Mouse (Mus musculus) granulocyte monocyte progenitor cell, adult 5-6 weeks (primary cell): ENCODE measurements around the gene Hunk. TPM values are rescaled to one million over a fixed set of nuclear protein-coding genes. Genes with fewer than 3 reads are reported as not detected.

ENCODE experiments used
- ATAC-seq: replicated peaks from 2 replicates; pipeline ENCODE4 v1.8.0; 2016; ENCODE audit warnings: mild to moderate bottlenecking, moderate TSS enrichment, inconsistent platforms; ENCODE audit not compliant: poor library complexity, severe bottlenecking
- total RNA-seq, 2 experiments: library from RNA; stranded (forward) in 1 of 2; stranded (reverse) in 1 of 2; fragments of 200-712, 200-1000 nt in 1 of 2; fragments of >200 nt in 1 of 2; fragmentation: Nextera tagmentation in 1 of 2; gene quantifications; 2 replicates each; pipeline ENCODE4 v1.2.3; 2014 to 2017

Gene Hunk
- total RNA-seq, 2 experiments from 2014 or later = not detected

DNA sequence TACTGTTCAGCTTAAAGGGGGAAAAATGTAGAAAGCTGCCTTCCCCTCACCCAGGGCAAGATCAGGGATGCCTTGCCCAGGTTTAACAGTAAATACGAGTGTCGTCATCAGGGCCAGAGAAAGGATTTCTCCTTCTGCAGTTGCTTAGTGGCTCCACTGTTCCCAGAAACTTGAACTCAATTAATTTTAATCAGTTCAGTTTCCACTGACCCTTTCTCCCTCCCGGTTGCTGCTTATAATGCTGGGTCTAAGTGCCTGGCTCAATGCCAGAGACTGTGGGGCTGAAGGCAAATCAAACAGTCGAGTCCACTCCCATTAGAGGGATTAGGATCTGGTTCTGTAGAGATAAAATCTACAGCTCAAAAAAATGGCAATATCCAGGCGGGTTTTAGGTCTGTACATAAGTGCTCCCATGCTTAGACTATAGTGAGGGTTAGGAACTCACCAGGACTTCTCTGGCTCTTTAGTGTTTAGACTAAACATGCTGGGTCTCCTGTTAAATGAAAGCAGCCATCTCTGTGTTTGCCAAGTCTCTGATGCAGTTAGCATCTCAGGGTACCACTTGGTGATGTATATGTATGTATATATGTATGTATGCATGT lies 106.2 kb downstream of the Hunk start:
- ATAC-seq = no peak

DNA sequence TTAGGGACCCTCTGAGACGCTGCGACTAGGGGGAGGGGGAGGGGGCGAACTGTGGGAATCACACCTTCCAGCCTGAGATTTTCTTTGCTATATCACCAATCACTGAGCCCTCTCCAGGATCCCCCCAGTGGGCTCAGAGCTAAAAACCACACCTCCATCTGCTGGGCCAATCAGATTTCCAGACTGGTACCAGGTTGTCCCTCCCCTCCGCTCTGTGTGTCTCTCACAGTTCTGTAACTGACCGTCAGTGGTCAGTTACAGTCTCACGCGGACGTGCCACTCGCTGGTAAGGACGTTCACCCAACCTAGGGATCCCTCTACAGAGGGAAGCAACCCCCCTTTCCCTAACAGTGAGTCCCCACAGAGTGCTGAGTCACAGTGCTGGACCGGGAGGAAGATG lies 111.1 kb downstream of the Hunk start:
- ATAC-seq = peak; percentile 25; the same call in 1 of the 2 replicates

DNA sequence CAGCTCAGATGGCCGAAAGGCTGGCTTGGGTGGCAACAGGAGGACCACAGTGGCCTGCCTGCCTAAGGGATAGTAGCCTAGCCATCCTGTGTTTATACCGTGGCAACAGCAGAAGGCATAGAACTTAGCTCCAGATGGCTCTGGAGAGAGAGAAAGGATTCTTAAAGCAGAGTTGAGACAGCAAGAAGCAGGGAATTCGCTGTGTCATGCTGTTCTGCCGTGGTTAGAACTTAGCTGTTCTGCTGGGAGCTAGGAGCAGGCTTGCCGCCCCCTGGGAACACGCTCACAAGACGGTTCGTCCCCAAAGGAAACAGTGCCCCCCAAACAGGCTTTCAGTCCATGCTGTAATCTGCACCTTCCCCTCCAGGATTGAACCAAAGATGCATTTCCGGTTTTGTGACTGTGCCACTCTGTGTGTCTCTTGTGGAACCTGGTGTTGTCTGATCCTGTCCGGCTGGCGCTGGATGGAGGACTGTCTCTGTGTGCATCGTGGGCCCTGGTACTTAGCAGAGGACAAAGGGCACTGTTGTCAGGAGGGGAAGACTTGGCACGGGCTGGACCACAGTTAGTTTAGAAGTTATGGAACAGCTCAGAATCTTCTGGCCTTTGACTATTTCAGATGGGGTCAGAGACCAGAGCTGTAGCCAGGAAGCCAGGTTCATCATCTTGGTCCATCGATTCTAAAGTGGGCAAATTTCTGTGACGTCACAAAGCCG lies 112.1 kb downstream of the Hunk start:
- ATAC-seq = no peak

DNA sequence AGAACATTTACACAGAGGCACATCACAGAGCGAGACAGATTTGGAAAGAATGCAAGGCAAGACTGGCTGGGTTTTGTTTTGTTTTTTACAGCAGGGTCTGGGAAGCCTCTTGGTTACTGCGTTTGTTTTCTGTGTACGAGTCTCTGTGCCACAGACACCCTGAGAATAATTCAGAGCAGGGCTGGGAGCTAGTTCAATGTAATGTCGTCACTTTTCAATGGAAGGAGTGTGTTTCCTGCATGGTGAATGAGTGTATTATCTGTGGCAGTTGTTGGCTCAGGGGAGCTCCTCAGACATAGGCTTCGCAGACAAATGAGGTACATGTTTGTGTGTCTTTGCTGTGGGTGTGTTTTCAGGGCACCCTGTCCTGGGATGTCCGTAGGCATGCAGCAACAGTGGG lies 115.0 kb downstream of the Hunk start:
- ATAC-seq = no peak

DNA sequence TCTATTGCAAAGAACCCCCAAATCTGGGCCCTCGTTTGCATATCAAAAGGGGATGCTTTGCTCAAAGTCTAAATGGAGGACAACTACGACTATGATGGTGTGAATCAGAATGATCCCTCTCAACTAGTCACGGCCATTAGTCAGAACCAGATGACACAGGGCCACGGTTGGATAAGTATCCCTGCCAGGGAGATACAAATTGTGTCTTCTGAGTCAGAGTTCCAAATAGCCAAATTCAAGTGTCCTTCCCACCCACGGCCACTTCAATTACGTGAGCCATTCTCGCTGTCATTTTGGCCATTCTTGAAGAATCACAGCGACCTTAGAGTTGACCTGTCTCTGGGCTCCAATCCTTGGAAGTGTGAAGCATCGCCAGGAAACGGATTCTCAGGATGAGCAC lies 119.4 kb downstream of the Hunk start:
- no peak for ATAC-seq

DNA sequence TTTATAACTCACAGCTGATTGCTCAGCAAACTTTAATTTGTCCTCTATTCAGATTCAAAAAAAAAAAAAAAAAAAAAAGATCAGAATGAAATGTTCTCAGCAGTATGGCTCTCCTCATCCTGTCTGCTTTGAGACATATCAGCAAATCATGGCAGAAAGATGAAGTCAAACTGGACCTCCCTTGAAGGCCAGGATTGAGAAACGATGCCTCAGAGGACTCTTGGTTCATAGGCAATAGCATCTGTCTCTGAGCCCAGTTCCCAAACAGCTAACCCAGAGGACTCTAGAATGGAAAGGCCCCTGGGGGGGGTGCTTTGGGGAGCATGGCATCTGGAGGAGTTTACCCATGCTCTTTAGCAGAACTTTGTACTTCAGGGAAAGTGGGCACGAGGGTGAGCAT lies 119.9 kb downstream of the Hunk start:
- ATAC-seq = no peak

DNA sequence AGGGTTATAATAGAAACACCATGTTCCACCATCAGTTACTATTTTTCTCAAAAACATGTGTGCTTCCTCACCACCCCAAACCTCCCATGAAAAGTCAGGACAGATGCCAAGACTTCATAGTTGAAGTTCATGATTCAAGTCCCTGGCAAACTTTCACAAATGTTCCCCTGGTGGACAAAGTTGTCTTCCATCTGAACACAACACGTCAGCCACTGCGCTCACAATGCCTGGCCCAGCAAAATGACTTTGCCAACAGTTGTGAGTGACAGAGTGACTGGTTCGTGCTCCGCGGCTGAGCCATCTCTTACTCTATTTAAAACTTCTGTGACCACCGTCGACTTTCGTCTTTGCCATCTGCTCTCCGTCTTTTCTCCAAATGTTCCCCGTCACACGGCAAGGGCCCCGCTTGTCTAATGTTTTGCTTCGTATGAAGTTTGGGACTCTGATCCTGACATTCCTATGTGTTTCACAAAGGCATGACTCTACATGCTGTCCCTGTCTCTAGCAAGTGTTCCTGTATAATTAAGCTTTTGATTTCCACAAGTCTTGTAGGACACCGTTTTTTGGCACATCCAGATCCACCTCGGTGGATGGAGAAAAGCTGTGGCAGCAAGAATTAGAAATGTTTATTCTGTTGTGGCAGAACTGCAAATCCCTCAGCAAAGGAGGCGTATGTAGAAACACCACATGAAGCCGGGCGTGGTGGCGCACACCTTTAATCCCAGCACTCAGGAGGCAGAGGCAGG lies 125.9 kb downstream of the Hunk start:
- ATAC-seq = no peak

DNA sequence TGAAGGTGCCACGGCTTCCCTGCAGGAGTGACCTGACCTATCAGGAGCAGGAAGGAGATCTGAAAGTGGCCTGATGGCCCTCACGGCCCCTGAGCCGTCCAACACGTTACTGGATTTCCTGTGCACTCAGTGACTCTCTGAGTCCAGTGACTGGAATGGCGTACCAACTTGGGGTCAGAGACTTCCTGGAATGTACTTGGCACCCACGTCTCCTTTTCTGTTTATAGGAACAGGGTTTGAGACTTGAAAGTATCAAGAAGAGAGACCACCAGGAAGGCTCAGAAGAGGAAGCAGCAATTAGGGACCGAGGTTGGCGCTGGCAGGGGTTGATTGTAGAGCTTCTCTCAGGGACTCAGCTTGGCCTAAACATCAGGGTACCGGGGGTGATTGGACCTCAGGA lies 131.2 kb downstream of the Hunk start:
- ATAC-seq = no peak

DNA sequence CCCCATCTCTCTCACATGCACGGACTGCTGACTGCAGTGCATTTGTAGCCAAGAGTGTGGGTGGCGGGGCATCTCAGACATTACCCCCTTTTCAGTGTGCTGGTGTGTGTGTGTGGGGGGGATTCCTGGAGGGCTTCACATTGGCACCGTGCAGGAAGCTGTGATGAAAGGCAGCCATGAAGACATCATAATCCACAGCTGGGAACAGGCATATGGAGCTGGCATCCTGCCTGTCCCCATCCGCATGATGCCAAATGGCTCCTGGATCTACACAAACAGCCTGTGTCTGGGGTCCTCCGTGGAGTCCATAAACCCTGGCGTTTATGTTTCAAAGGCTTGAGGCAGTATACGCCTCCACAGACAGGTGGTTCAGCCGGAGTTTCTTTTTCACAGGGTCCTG lies 132.4 kb downstream of the Hunk start:
- no peak for ATAC-seq

DNA sequence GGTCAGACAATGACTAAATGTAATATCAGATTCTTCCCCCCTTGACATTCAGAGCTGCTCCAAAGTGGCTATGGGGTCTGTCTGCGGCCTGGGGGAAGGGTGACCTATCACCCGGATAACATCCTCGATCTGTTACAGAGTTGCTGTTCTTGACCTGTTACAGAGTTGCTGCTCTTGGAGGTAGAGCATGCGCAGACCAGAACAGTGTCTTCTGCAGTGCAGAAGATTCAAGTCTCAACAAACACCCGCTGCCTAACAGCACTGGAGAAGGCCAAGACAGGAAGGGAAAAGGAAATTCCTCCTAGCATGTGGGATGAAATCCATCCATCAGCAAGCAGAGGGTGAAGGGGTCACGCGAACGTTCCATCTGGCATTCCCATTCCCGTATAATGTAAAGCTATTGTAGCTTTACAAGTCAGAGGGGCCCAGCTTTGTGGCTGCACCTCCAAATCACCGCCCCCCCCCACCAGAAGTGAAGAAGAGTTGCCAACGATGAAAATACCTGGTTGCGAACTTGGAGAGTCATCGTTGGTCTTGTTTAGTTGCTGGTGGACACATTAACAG lies 133.0 kb downstream of the Hunk start:
- ATAC-seq = no peak

DNA sequence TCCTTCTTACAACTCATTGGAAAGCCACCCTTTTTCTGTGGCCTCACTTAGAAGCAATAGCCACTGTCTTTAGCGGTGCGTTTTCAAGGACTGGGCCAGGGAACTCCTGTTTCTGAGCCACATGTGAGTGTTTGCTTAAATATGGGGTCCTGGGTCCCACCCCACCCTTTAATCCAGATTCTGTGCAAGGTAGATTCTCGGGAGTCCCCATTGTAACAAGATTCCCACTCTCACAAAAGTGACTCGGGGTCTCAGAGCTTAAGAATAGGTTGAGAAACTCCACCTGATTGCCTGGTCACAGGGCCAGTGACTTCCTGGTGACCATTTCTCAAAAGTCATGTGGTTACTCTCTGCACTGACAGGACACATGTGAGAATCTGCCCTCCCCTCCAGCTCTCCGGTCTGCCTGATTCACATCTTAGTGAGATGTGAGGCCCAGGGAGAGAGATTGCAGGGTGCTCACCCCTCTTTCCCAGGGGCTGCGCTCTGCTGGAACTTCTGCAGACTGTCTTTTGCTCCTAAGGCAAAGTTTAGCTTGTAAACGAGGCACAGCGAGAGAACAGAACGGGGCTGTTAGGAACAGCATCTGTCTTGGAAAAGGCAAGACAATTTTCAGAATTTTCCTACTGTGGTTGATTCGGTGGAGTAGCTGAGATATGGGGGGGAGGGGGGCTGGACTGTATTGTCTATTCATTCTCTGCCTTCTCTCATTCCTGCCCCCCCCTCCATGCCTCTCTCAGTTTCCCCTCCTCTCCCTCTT lies 135.6 kb downstream of the Hunk start:
- no peak for ATAC-seq

DNA sequence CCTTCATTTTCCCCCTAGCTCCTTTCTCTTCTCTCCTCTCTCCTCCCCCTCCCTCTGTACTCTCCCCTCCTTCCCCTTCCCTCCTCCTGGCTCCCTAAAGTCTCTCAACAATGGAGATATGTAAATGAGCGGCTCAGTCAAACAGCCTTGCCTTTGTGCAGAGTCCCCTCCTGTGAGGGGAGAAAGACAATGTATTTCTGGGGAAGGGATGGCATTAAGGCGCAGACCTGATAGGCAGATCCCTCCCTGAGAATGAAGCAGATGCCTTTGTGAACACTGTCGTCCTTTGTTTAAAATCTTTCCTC lies 136.1 kb downstream of the Hunk start:
- ATAC-seq = no peak

DNA sequence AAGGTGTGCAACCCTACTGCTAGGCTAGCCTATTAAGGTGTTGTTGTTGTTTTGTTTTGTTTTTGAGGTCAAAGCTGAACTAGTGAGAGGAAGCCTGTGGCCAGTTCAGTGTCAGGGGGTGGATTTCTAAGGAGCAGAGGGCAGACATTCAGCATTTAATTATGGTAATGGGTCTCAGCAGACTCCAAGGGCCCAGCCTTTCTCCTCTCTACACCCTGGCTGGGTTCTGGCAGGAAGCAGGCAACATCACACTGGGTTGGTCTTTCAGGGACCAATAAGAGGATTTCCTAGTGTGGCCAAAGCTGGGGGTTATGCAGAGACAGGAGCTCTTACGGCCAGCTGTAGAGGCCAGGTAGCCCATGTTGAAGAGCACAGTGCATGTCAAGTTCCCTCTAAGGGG lies 136.8 kb downstream of the Hunk start:
- no peak for ATAC-seq

DNA sequence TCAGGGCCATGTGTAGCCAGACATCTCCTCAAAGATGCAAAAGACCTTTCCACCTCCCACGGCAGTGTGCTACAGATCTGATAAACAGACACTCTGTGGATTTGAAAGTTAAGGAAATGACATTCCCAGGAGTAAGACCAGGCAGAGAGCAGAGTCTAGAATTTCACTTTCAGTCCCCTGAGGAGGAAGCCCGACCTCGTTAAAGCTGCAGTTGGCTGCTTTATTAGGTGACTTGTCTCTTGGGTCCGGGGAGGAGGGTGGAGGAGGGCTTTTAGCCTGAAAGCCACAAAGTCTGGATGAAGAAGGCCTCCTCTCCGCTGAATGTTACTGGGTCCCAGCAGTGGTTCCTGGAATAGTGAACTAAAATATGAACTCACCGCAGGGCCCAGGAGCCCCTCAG lies 137.6 kb downstream of the Hunk start:
- no peak for ATAC-seq

DNA sequence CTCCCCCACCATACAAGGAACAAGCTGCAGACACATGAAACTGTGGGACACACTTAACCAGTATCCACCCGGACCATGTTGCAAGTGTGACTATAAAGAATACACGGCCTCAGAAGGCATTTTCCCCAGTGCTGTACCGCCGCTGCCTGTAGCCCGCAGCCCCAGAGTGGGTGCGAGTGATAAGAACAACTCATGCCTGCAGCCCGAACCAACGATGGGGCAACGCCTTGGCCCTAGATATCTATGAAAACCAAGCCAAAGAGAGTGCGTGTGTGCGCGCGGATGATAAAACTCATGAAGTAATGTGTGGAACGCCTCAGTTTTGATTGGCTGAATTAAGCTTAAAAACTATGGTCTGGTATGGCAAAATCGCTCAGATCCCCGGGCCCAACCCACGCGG lies 138.1 kb downstream of the Hunk start:
- ATAC-seq = no peak

DNA sequence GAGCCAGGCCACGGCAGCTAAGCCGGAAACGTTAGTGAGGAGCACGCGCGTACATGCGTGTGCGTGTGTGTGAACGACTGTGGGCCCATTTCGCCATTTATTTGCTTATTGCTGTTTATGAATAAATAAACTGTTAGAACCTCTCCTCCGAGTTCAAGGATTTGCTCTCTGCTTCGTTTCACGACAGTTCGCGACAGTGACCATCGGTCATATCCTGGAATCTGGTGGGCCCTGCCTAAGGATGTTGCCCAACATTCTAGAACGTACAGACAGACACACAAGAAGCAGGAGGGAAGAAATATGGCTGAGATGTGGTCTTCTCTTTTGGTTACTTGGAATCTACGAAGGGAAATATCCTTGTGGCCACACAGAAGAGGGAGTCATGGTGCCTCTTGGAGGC lies 138.6 kb downstream of the Hunk start:
- ATAC-seq = no peak

DNA sequence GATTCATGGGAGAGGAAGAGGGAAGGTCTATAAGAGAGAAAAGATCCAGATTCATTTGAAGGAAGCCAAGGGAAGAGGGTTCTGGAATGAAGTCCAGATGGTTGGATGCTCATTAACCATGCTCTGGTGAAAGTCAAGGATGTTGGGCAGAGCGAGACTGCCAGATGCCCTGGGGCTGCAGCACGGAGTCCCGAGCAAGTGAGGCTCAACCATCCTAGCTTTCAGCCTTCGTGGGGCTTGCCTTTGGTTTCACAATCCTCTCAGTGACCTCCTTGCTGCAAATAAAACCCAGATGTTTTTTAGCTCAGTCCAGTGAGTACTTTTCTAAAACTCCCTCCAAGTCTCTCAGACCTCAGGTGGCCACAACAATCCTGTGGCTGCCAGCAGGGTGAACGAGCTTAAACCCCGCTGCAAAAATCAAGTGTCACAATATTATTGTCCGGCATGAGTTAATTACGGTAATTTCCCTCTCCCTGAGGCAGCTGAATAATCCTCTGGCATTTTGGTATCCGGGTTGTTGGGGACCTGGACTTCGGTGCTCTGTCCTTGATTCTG lies 147.4 kb downstream of the Hunk start:
- no peak for ATAC-seq

DNA sequence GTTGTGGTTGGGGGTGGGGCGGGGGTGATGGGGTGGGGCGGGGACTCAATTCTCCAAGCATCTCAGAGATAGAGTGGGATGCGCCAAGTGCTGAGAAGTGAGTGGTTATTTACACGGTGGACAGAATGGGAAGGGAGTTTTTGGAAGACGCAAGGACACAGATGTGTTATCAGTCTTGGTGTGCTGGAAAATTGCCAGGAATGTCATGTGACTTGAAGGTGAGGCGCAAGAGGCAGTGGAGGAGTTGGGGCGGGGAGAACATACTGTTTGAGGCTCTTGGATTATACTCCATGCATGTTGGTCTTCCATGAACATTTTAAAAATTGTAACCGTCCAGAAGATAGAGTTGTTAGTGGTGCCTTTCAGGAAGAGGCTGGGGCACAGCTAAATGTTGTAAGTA lies 148.8 kb downstream of the Hunk start:
- no peak for ATAC-seq

DNA sequence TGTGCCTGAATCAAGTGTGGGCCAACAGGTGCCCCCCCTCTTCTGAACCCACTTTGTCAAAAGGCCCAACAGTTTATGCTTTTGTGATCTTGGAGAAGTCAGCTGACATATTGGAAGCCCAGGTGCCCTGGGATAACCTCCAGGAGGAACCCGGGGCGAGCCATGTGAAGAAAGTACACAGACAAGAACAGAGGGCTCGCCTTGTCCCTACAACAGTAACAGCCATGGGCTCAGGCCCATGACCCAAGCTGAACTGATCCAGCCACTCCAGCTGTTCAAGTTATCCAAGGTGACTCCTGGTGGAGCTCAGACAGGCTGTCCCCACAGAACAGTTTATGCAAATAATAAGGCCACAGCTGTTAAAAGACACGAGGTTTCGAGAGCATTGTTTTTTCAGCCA lies 153.1 kb downstream of the Hunk start:
- no peak for ATAC-seq

DNA sequence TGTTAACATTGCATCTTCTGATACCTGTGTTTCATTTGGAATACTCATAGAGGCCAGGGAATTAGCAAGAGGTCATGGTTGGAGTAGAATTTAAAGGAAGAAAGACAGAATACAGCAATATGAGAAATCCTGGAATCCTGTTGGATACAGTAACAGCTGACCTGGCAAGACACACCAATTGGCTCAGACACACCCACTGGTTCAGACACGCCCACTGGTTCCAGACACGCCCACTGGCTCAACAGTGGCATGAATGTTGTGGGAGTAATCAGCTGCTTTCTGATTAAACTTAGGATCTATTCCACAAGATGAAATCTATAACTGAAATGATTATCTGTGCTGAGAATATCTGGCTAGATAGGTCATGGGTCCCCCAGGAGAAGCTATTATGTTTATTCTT lies 155.4 kb downstream of the Hunk start:
- no peak for ATAC-seq

DNA sequence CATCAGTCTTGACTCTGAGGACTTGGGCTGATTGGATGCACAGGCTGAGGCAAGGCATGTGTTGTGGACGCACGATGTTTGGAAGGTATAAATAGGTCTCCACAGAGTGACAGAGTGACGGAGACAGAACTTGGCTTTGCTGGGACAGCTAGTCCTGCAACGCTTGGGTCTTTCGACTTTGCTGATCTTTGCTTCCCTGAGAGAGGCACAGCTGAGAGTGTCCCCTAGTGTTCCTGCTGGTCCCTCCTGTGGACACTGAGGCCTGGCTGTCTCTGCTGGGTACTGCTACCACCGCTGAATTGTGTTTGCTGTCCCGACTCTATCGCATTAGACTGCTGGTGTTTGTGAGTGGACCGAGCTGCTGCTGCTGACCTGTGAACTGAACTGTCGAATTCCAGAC lies 156.6 kb downstream of the Hunk start:
- no peak for ATAC-seq
